Mouse (Mus musculus) G1E (cell line): ENCODE results near the gene Spock1.

Source experiments
- CTCF ChIP-seq: IDR thresholded peaks from 2 replicates; pipeline ENCODE4 v1.5.1; 2012; ENCODE audit warnings: low read depth, low read length, inconsistent platforms, mixed read lengths
- GATA1 ChIP-seq: IDR thresholded peaks from 2 replicates; pipeline ENCODE4 v1.6.1; 2012; ENCODE audit warnings: borderline replicate concordance, low read length, inconsistent platforms, mixed read lengths
- GATA2 ChIP-seq: IDR thresholded peaks from 2 replicates; pipeline ENCODE4 v1.6.1; 2012; ENCODE audit warnings: low read depth, low read length, inconsistent platforms, borderline replicate concordance
- POLR2AphosphoS5 ChIP-seq: IDR thresholded peaks from 2 replicates; pipeline ENCODE4 v1.6.1; 2012; ENCODE audit warnings: low read depth, low read length, inconsistent platforms; ENCODE audit not compliant: insufficient replicate concordance
- TAL1 ChIP-seq: conservative IDR thresholded peaks from 2 replicates; pipeline ENCODE4 v1.6.1; 2012; ENCODE audit warnings: low read depth, low read length, inconsistent platforms, mixed read lengths

- TF ChIP-seq CTCF: no peak
- no peak for TF ChIP-seq POLR2AphosphoS5
- TF ChIP-seq TAL1: no peak
- no peak for TF ChIP-seq GATA1
- TF ChIP-seq GATA2: no peak
Measured at GRCm38 (mm10) chr13:57930720-57931119, 22.6 kb upstream of the Spock1 start.
